Mouse (Mus musculus) olfactory bulb, adult 2 months (tissue): ENCODE measurements around the gene Prkag2.

Experiments used
- CTCF ChIP-seq: fragments of 200-500 bp; IDR thresholded peaks from 2 replicates; pipeline ENCODE4 v1.5.1; 2012; ENCODE audit warnings: low read depth, mild to moderate bottlenecking, low read length, moderate library complexity; ENCODE audit not compliant: insufficient read depth
- POLR2A ChIP-seq: fragments of 200-500 bp; IDR thresholded peaks from 2 replicates; pipeline ENCODE4 v1.6.1; 2012; ENCODE audit warnings: mild to moderate bottlenecking, low read depth, low read length, moderate library complexity; ENCODE audit not compliant: insufficient read depth

GRCm38 (mm10) chr5:24873221-24873620 lies 227.2 kb downstream of the Prkag2 start:
- TF ChIP-seq CTCF, result no peak
- no peak for TF ChIP-seq POLR2A
